Mouse (Mus musculus) lung, adult 2 months (tissue): Measurements from ENCODE around the gene Dab2ip.

Experiments used
- CTCF ChIP-seq: fragments of 200-500 bp; IDR thresholded peaks from 2 replicates; pipeline ENCODE4 v1.5.1; 2011; ENCODE audit warnings: mild to moderate bottlenecking, low read length, control low read depth; ENCODE audit not compliant: insufficient read depth
- POLR2A ChIP-seq: fragments of 200-500 bp; IDR thresholded peaks from 2 replicates; pipeline ENCODE4 v1.6.1; 2011; ENCODE audit warnings: low read depth, mild to moderate bottlenecking, control low read depth, low read length, borderline replicate concordance; ENCODE audit errors: extremely low read depth

- TF ChIP-seq CTCF (no peak), POLR2A (no peak)
Observed at GRCm38 (mm10) chr2:35751781-35752505, 193.9 kb downstream of the Dab2ip start.
